Mouse (Mus musculus) regulatory T cell (primary cell): ENCODE measurements around the gene Acaa1a.

Source experiments
- in situ Hi-C: fragments of 300-600 bp; cut with MboI, MseI; formaldehyde crosslinking; loops from one replicate; pipeline ENCODE4 v1.15.1; 2025; ENCODE audit warnings: high pct_unique_total_duplicates

Gene Acaa1a

GRCm38 (mm10) chr9:119339558-119340211 is at the start of gene Acaa1a:
Gene Acaa1a (plus strand): TSS chr9:119339676.
- in situ Hi-C loops: loop anchor here (10.0 kb wide), 1 partner anchor 415 kb away; the partner anchor contains the start of gene Ctdspl

GRCm38 (mm10) chr9:119290791-119291190 is 48.7 kb upstream of the Acaa1a start:
- in situ Hi-C loops: no loop called here

- in situ Hi-C loops: no loop called here
Observed at GRCm38 (mm10) chr9:119297696-119298095, 41.8 kb upstream of the Acaa1a start.

- in situ Hi-C loops: no loop called here
Observed at GRCm38 (mm10) chr9:119298563-119298962, 40.9 kb upstream of the Acaa1a start.

GRCm38 (mm10) chr9:119305863-119306262 is 33.6 kb upstream of the Acaa1a start:
- in situ Hi-C loops: no loop called here

GRCm38 (mm10) chr9:119309067-119309466 is 30.4 kb upstream of the Acaa1a start:
- in situ Hi-C loops: no loop called here

GRCm38 (mm10) chr9:119313096-119313495 is 26.4 kb upstream of the Acaa1a start:
- in situ Hi-C loops: no loop called here

- in situ Hi-C loops: loop anchor here (5.0 kb wide), 1 partner anchor 38 kb away; the partner anchor contains the start of gene Xylb
Observed at GRCm38 (mm10) chr9:119318891-119319290, 20.6 kb upstream of the Acaa1a start.

- in situ Hi-C loops: no loop called here
Observed at GRCm38 (mm10) chr9:119320446-119320845, 19.0 kb upstream of the Acaa1a start.

- in situ Hi-C loops: no loop called here
Observed at GRCm38 (mm10) chr9:119320946-119321345, 18.5 kb upstream of the Acaa1a start.

GRCm38 (mm10) chr9:119321392-119322229 is 17.9 kb upstream of the Acaa1a start:
- in situ Hi-C loops: no loop called here

- in situ Hi-C loops: no loop called here
Observed at GRCm38 (mm10) chr9:119322289-119323259, 16.9 kb upstream of the Acaa1a start, which contains the start of gene Oxsr1. Gene Oxsr1 (minus strand): TSS chr9:119322427.

GRCm38 (mm10) chr9:119323260-119323645 is 16.2 kb upstream of the Acaa1a start:
- in situ Hi-C loops: no loop called here

GRCm38 (mm10) chr9:119324130-119324529 is 15.3 kb upstream of the Acaa1a start:
- in situ Hi-C loops: no loop called here

- in situ Hi-C loops: no loop called here
Observed at GRCm38 (mm10) chr9:119328488-119328887, 11.0 kb upstream of the Acaa1a start.

GRCm38 (mm10) chr9:119330186-119330963 is 9.1 kb upstream of the Acaa1a start:
- in situ Hi-C loops: no loop called here

GRCm38 (mm10) chr9:119334324-119334723 is 5.2 kb upstream of the Acaa1a start:
- in situ Hi-C loops: no loop called here

GRCm38 (mm10) chr9:119334834-119335233 is 4.6 kb upstream of the Acaa1a start:
- in situ Hi-C loops: no loop called here

- in situ Hi-C loops: no loop called here
Observed at GRCm38 (mm10) chr9:119335571-119335970, 3.9 kb upstream of the Acaa1a start.

- in situ Hi-C loops: no loop called here
Observed at GRCm38 (mm10) chr9:119337842-119338241, 1.6 kb upstream of the Acaa1a start.

GRCm38 (mm10) chr9:119338350-119338749 is 1.1 kb upstream of the Acaa1a start:
- in situ Hi-C loops: no loop called here
